Mouse (Mus musculus): ENCODE data around the gene Acoxl.

Gene Acoxl

GRCm38 (mm10) chr2:128152845-128153550, 314.3 kb downstream of the Acoxl start:
- no peak for DNase-seq

DNA sequence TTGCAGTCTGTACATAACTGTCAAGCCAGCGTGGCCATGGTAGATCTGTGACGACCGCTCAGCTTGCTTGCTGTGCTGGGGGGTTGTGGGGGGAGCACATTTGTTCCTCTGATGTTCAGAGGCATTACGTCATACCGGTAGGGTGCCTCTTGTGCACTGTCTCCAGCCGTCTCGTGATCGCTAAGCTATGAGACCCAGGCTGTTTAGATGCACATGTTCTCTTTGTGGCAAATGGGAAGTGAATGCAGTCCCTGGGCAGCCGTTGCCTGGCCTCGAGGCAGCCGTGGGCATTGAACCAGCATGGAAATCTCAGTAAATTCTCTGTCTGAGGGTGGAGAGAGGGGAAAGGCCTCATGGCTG, 314.9 kb downstream of the Acoxl start:
- no peak for DNase-seq

DNA sequence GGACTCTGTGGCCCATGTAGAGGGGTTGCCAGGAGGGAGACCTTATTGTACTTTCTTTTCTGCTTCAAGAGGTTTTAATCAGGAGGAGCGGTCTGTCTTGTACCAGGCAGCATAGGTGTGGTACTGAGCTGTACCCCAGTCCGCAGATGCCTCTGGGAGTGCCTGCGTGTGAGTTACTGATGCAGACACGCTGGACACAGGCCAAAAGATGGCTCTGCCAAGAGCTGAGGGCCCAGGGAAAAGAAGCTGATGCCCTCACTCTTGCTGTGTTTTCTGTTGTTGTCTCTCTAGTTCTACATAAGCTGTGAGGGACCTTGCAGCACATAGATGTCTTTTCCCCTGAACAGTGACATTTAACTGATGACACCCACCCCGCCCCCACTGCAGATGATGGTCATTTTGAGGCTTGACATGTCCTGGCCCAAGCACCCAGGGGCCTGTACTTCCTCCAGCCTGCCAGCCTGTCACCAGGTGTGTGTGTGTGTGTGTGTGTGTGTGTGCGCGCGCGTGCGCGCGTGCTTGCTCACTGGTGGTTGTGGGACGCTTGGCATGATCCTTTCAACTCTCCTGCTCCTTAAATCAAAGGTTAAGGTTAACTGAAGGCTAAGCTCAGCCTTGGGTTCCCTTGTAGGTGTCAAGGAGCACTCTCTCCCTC, 316.9 kb downstream of the Acoxl start:
- DNase-seq: no peak

GRCm38 (mm10) chr2:128156067-128156462, 317.4 kb downstream of the Acoxl start:
- DNase-seq: no peak

GRCm38 (mm10) chr2:128156557-128157412, 318.1 kb downstream of the Acoxl start:
- no peak for DNase-seq

- no peak for DNase-seq
Observed at GRCm38 (mm10) chr2:128158734-128159410, 320.2 kb downstream of the Acoxl start.

DNA sequence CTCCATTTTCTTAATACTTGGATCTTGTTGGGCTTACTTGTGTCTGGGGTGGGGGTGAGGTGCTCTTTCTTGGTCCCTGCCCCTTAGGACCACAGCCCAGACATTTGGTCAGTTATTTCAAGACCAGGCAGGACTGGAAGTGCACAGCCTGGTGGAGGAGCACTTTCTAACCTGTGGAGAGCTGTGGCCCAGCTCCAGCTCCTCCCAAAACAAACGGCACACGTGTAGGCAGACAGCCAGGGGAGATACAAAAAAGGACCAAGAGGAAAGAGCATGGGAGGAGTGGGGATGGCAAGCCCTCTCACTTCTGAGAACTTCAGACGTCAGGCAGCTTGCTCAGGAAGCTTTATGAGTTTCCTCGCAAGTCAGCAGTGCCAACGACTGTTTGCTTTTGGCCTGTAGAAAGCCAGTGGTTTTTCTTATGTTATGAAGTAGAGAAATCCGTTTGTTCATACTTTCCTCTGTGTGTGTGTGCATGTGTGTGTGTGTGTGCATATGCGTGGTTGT, 321.0 kb downstream of the Acoxl start:
- DNase-seq: no peak

DNA sequence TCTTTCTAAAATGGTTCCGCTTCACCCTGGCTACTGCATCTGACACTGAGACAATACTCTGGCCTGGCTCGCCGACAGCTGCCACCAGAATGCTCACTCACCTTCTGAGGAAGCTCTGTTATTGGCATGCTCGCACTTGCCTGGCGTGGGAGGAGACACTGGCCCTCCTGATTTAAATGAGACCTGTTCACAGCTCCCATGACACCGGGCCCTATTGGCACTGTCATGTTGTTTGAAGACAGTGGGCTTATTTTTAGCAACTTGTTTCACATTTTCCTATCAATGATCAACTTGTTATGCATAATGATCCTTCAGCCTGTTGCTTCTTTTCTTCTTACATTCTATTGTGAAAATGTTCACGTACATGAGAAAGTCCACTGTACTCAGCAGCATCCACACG, 324.5 kb downstream of the Acoxl start:
- DNase-seq: no peak

GRCm38 (mm10) chr2:128166623-128167423, 328.1 kb downstream of the Acoxl start:
- peak; percentile 56 for DNase-seq

- no peak for DNase-seq
Observed at GRCm38 (mm10) chr2:128167930-128168329, 329.3 kb downstream of the Acoxl start.

- no peak for DNase-seq
Observed at GRCm38 (mm10) chr2:128169486-128169885, 330.8 kb downstream of the Acoxl start.

GRCm38 (mm10) chr2:128169972-128170371, 331.3 kb downstream of the Acoxl start:
- no peak for DNase-seq

DNA sequence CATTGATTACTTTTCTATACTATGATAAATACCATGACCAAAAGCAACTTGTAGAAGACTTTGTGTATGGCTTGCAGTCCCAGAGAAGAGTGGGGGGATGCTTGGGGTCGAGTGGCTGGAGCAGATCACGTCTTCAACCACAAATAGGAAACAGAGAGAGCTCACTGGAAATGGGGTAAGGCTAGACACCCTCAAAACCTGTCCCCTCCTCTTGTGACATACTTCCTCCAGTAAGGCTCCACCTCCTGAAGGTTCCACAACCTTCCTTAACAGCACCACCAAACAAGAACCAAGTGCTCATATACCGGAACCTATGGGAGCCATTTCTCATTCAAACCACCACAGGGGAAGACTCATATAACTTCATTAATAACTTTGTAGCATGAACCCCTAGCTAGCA, 331.9 kb downstream of the Acoxl start:
- no peak for DNase-seq

- no peak for DNase-seq
Observed at GRCm38 (mm10) chr2:128172266-128172665, 333.6 kb downstream of the Acoxl start.

All from right cerebral cortex, postnatal 14 days (tissue).